ENCODE assay signal across 19 mouse cellular contexts in the genomic region with DNA sequence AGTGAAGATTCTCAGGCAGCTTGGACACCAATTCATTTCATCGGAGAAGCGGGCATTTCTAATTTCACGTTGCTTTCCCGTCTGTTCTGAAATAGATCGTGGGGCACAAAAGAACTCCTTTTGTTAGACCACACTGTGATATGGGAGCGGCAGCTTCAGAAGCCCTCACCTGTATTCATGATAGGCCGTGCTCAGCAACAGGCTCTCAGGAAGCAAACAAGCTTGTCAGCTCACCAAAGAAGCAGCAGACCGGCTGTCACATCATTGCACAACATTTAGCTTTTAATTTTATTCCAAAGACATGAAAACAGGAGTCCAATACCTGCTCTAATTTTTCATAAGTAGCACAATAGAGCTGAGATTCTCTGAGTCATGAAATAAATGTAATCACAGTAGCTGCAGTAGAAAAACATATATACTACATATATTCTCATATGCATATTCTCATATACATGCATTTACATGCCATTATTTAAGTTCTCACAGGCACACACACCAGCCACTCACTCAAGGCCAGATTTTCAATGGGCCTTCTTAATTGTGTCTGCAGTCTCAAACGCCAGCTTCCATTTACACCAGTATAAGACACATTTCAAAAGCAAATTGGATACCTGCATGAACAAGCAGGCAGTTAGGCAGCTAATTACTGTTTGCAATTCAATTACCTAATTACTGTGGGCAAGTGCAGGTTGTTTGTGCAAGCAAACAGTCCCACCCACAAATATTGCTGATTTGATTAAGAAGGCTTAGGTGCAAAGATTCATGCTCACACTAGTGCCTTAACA.
DNase-seq lines count a peak whose midpoint lies in the region; ATAC-seq and TF ChIP-seq lines count a peak whose summit lies in the region.
"Had no signal": no experiment of that assay in that cellular context is flagged by ENCODE, and none has a peak within 500 bp of the region (broad histone marks: within the 10 kb centered on the region; RNA-seq: fewer than 3 reads in every experiment).

No protein-coding gene starts in this region.

- H3K4me1 ChIP-seq in forebrain, embryonic 12.5 days = peaks cover 10% of the 10 kb centered on the region
- H3K4me1 ChIP-seq in forebrain, embryonic 16.5 days (replicated peaks; ENCODE audit: control insufficient read depth, insufficient read depth, low read length) = peaks cover 10% of the 10 kb centered on the region

- ATAC-seq in forebrain, embryonic 12.5 days (ENCODE audit: low FRiP score) = peak; percentile 86; the same call in 1 of the 2 replicates
- ATAC-seq in forebrain, embryonic 16.5 days = peak; percentile 91
- ATAC-seq: hindbrain, embryonic 16.5 days; inflammation-experienced regulatory T-cells, adult 6 months; intestine, postnatal 0 days had no signal

- no peak overlapping the region for H3K9ac ChIP-seq in forebrain, embryonic 12.5 days
- H3K9ac ChIP-seq in forebrain, embryonic 16.5 days (replicated peaks; ENCODE audit: low read depth, low read length) = no peak overlapping the region
- H3K9ac ChIP-seq: hindbrain, embryonic 12.5 days had no signal

- no peaks in the 10 kb centered on the region for H3K36me3 ChIP-seq in forebrain, embryonic 12.5 days (replicated peaks)
- no peaks in the 10 kb centered on the region for H3K36me3 ChIP-seq in forebrain, embryonic 16.5 days (ENCODE audit: control insufficient read depth, insufficient read depth)
- H3K36me3 ChIP-seq: hindbrain, embryonic 12.5 days had no signal

- TF ChIP-seq POLR2A in brain, embryonic 14.5 days (IDR thresholded peaks at IDR 0.05; ENCODE audit: borderline replicate concordance, extremely low read depth, insufficient read depth, insufficient read length, poor library complexity, severe bottlenecking) = no peak

- WGBS in forebrain, embryonic 12.5 days = 62% methylated on average over 9 of the region's 9 CpGs
- 29% methylated on average over 9 of the region's 9 CpGs for WGBS in forebrain, embryonic 16.5 days

- H3K27me3 ChIP-seq in forebrain, embryonic 12.5 days = peaks cover 23% of the 10 kb centered on the region; the same call in 1 of the 2 replicates
- H3K27me3 ChIP-seq in forebrain, embryonic 16.5 days (replicated peaks; ENCODE audit: control insufficient read depth, insufficient read depth, low read length) = no peaks in the 10 kb centered on the region; the same call in 1 of the 2 replicates
- H3K27me3 ChIP-seq: hindbrain, embryonic 12.5 days had no signal

- no peaks in the 10 kb centered on the region for H3K9me3 ChIP-seq in forebrain, embryonic 12.5 days
- H3K9me3 ChIP-seq in forebrain, embryonic 16.5 days (ENCODE audit: control insufficient read depth, low read length) = no peaks in the 10 kb centered on the region
- H3K9me3 ChIP-seq: hindbrain, embryonic 12.5 days had no signal

- no peak overlapping the region for H3K4me3 ChIP-seq in layer of hippocampus, adult 2 months
- H3K4me3 ChIP-seq in forebrain, embryonic 12.5 days (replicated peaks) = no peak overlapping the region
- H3K4me3 ChIP-seq in forebrain, embryonic 16.5 days (replicated peaks; ENCODE audit: low read length) = no peak overlapping the region
- H3K4me3 ChIP-seq: hindbrain, embryonic 12.5 days had no signal

- no peak for DNase-seq in layer of hippocampus, adult 2 months (ENCODE audit: low spot score in 2 of 2)
- DNase-seq in layer of hippocampus, adult 9-10 months (ENCODE audit: low spot score) = no peak
- DNase-seq in brain, embryonic 14.5 days (ENCODE audit: low read depth) = peak; percentile 90
- DNase-seq in thymus, postnatal 25 days = no peak
- DNase-seq in gastrocnemius, postnatal 36 days = no peak
- DNase-seq: adrenal gland, adult 2 months; adrenal gland, postnatal 36 days; cerebellum, adult 11 months; cerebellum, adult 9-10 months; cerebellum, postnatal 25 days; gastrocnemius, postnatal 14 days; heart, postnatal 10 days; heart, postnatal 4 days had no signal

- no peak overlapping the region for H3K4me2 ChIP-seq in forebrain, embryonic 12.5 days
- 0 out of 2 replicates have a peak overlapping the region, but pooled peaks have one; percentile 10 for H3K4me2 ChIP-seq in forebrain, embryonic 16.5 days (ENCODE audit: low read length)
- H3K4me2 ChIP-seq: hindbrain, embryonic 12.5 days had no signal

- TF ChIP-seq CTCF in layer of hippocampus, adult 2 months (conservative IDR thresholded peaks at IDR 0.05) = no peak
- TF ChIP-seq CTCF in brain, embryonic 14.5 days (IDR thresholded peaks at IDR 0.05; ENCODE audit: borderline replicate concordance, extremely low read depth, insufficient read depth, insufficient read length) = no peak

- intact Hi-C loops in gastrocnemius, postnatal 36 days (cut with DNase I) = no loop called here

- H3K27ac ChIP-seq in layer of hippocampus, adult 2 months = peak overlapping the region; percentile 63
- H3K27ac ChIP-seq in forebrain, embryonic 12.5 days = no peak overlapping the region
- H3K27ac ChIP-seq in forebrain, embryonic 16.5 days (ENCODE audit: low read length) = no peak overlapping the region
- H3K27ac ChIP-seq: hindbrain, embryonic 12.5 days had no signal
